Mouse (Mus musculus): Measurements from ENCODE around the gene Mamdc4. TPM values are rescaled to one million over a fixed set of nuclear protein-coding genes. Genes with fewer than 3 reads are reported as not detected.

Mamdc4 gene
- total and polyA plus RNA-seq, 3 experiments: 17.6 to 21.6 TPM; not detected in 1

- no peak for DNase-seq (ENCODE audit: low read depth, low spot score)
- Histone ChIP-seq H3K4me3 (ENCODE audit: control insufficient read depth in 1 of 2, insufficient read depth in 1 of 2, low read depth in 2 of 2, low read length in 2 of 2) (no peak overlapping the region), H3K27ac (ENCODE audit: control insufficient read depth, low read depth, low read length) (no peak overlapping the region), H3K36me3 (ENCODE audit: control insufficient read depth in 1 of 2, insufficient read depth in 2 of 2, low read length in 2 of 2) (peaks cover 5 to 6% of the 10 kb centered on the region in 2 experiments), H3K4me1 (ENCODE audit: control insufficient read depth in 1 of 2, insufficient read depth in 2 of 2, low read length in 2 of 2) (peaks cover 4 to 7% of the 10 kb centered on the region in 2 experiments; a peak in 3 of 4 replicates), H3K79me2 (ENCODE audit: control insufficient read depth, insufficient read depth, low read length, poor library complexity) (peaks cover 20% of the 10 kb centered on the region), H3K27me3 (ENCODE audit: control insufficient read depth in 1 of 2, insufficient read depth in 2 of 2, low read length in 2 of 2) (no peaks in the 10 kb centered on the region), H3K9ac (ENCODE audit: control insufficient read depth, low read depth, low read length, poor library complexity, severe bottlenecking) (no peak overlapping the region), H3K9me3 (replicated peaks; ENCODE audit: insufficient read depth, low read length) (no peaks in the 10 kb centered on the region)
- TF ChIP-seq ZKSCAN1 (IDR thresholded peaks at IDR 0.05; ENCODE audit: low read depth, low read length) (no peak), BHLHE40 (IDR thresholded peaks at IDR 0.05; ENCODE audit: borderline replicate concordance, low read depth, low read length) (no peak), POLR2AphosphoS2 (IDR thresholded peaks at IDR 0.05; ENCODE audit: low read length) (peak; percentile 17; the same call in 1 of the 2 replicates), CTCF (IDR thresholded peaks at IDR 0.05 in 2 of 3, conservative IDR thresholded peaks at IDR 0.05 in 1 of 3; ENCODE audit: control insufficient read depth in 1 of 3, insufficient read depth in 1 of 3, low read depth in 2 of 3, low read length in 3 of 3, poor library complexity in 1 of 3, severe bottlenecking in 1 of 3) (no peak), CHD1 (IDR thresholded peaks at IDR 0.05; ENCODE audit: low read depth, low read length) (no peak), NRF1 (IDR thresholded peaks at IDR 0.05; ENCODE audit: insufficient read depth, low read depth, low read length, poor library complexity, severe bottlenecking) (no peak), HCFC1 (IDR thresholded peaks at IDR 0.05; ENCODE audit: low read depth, low read length) (no peak)
Measured at GRCm38 (mm10) chr2:25561946-25562345, 12.7 kb downstream of the Mamdc4 start.

- TF ChIP-seq MYC (IDR thresholded peaks at IDR 0.05; ENCODE audit: low read depth, low read length) (no peak), UBTF (IDR thresholded peaks at IDR 0.05; ENCODE audit: borderline replicate concordance, insufficient read depth, low read depth, low read length) (no peak), MAX (IDR thresholded peaks at IDR 0.05; ENCODE audit: low read length) (no peak), USF1 (IDR thresholded peaks at IDR 0.05; ENCODE audit: low read depth, low read length) (no peak), NELFE (IDR thresholded peaks at IDR 0.05; ENCODE audit: low read depth, low read length) (no peak), POLR2AphosphoS2 (IDR thresholded peaks at IDR 0.05; ENCODE audit: low read length) (no peak), CTCF (IDR thresholded peaks at IDR 0.05 in 2 of 3, conservative IDR thresholded peaks at IDR 0.05 in 1 of 3; ENCODE audit: control insufficient read depth in 1 of 3, insufficient read depth in 1 of 3, low read depth in 2 of 3, low read length in 3 of 3, poor library complexity in 1 of 3, severe bottlenecking in 1 of 3) (no peak), RCOR1 (IDR thresholded peaks at IDR 0.05; ENCODE audit: low read depth, low read length) (no peak), BHLHE40 (IDR thresholded peaks at IDR 0.05; ENCODE audit: borderline replicate concordance, low read depth, low read length) (no peak), ETS1 (IDR thresholded peaks at IDR 0.05; ENCODE audit: low read depth, low read length) (no peak), MAFK (IDR thresholded peaks at IDR 0.05; ENCODE audit: borderline replicate concordance, low read depth, low read length) (no peak), TBP (IDR thresholded peaks at IDR 0.05; ENCODE audit: low read depth, low read length) (no peak), HCFC1 (IDR thresholded peaks at IDR 0.05; ENCODE audit: low read depth, low read length) (no peak), RAD21 (IDR thresholded peaks at IDR 0.05; ENCODE audit: low read depth, low read length) (no peak), ZKSCAN1 (IDR thresholded peaks at IDR 0.05; ENCODE audit: low read depth, low read length) (no peak), TAL1 (IDR thresholded peaks at IDR 0.05; ENCODE audit: low read length) (no peak)
- Histone ChIP-seq H3K4me3 (ENCODE audit: control insufficient read depth in 1 of 2, insufficient read depth in 1 of 2, low read depth in 2 of 2, low read length in 2 of 2) (no peak overlapping the region), H3K36me3 (ENCODE audit: control insufficient read depth in 1 of 2, insufficient read depth in 2 of 2, low read length in 2 of 2) (peaks cover 6 to 10% of the 10 kb centered on the region in 2 experiments), H3K27me3 (ENCODE audit: control insufficient read depth in 1 of 2, insufficient read depth in 2 of 2, low read length in 2 of 2) (no peaks in the 10 kb centered on the region), H3K9ac (ENCODE audit: control insufficient read depth, low read depth, low read length, poor library complexity, severe bottlenecking) (no peak overlapping the region), H3K27ac (ENCODE audit: control insufficient read depth, low read depth, low read length) (no peak overlapping the region), H3K9me3 (replicated peaks; ENCODE audit: insufficient read depth, low read length) (no peaks in the 10 kb centered on the region), H3K4me1 (ENCODE audit: control insufficient read depth in 1 of 2, insufficient read depth in 2 of 2, low read length in 2 of 2) (peaks cover 4 to 7% of the 10 kb centered on the region in 2 experiments), H3K79me2 (ENCODE audit: control insufficient read depth, insufficient read depth, low read length, poor library complexity) (peaks cover 20% of the 10 kb centered on the region)
- DNase-seq (ENCODE audit: low read depth, low spot score): no peak
Measured at GRCm38 (mm10) chr2:25560551-25560950, 14.1 kb downstream of the Mamdc4 start.
